Mouse (Mus musculus) kidney, adult 2 months (tissue): ENCODE data around the gene Cbfa2t3.

Experiments
- CTCF ChIP-seq: fragments of 200-500 bp; conservative IDR thresholded peaks from 2 replicates; pipeline ENCODE4 v1.5.1; 2011; ENCODE audit warnings: low read depth, mild to moderate bottlenecking, control low read depth, low read length, moderate library complexity, mixed read lengths; ENCODE audit not compliant: insufficient read depth, insufficient read length
- POLR2A ChIP-seq: fragments of 200-500 bp; IDR thresholded peaks from one replicate; pipeline ENCODE4 v1.6.1; 2011; ENCODE audit warnings: low read depth, low read length, control low read depth

GRCm38 (mm10) chr8:122637230-122637629, 61.7 kb downstream of the Cbfa2t3 start:
- TF ChIP-seq CTCF (no peak), POLR2A (no peak)
